Mouse (Mus musculus): ENCODE measurements around the gene Cox14.

GRCm38 (mm10) chr15:99723515-99724291, 1.7 kb upstream of the Cox14 start:
- no peak for TF ChIP-seq ETS1 (IDR thresholded peaks at IDR 0.05; ENCODE audit: low read depth, low read length)
- no peak for TF ChIP-seq CTCF (IDR thresholded peaks at IDR 0.05 in 2 of 3, conservative IDR thresholded peaks at IDR 0.05 in 1 of 3; ENCODE audit: control insufficient read depth in 1 of 3, insufficient read depth in 1 of 3, low read depth in 2 of 3, low read length in 3 of 3, poor library complexity in 1 of 3, severe bottlenecking in 1 of 3)

Data from MEL (cell line).